Mouse (Mus musculus): ENCODE data around the gene Taar3.

The Taar3 gene

GRCm38 (mm10) chr10:23949508-23950005 lies at the start of gene Taar3:
TSS of gene Taar3 (plus strand) at chr10:23949558.
- peak; percentile 57 for DNase-seq

- DNase-seq, result no peak
Measured at GRCm38 (mm10) chr10:23901119-23901518, 48.2 kb upstream of the Taar3 start.

DNA sequence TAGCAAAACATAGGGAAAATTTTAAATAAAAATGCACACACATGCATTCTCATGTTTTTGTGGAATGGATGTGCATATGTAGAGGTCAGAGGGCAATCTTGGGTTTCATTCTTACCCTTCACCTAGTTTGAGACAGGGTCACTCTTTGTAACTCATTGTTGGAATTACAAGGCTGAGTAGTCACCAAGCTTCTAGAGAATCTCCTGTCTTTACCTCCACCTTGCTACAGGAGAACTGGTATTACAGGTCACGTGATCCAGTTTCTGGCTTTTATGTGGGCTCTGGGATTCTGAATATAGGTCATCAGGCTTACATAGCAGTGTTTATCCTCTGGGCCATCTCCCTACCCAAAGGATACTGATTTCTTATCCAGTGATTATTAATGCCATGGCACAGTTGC lies 43.7 kb upstream of the Taar3 start:
- no peak for DNase-seq

- DNase-seq, result no peak
Measured at GRCm38 (mm10) chr10:23920056-23920455, 29.3 kb upstream of the Taar3 start, which contains the start of gene Taar1. TSS of gene Taar1 (plus strand) at chr10:23920356.

GRCm38 (mm10) chr10:23922468-23922867 lies 26.9 kb upstream of the Taar3 start:
- no peak for DNase-seq

GRCm38 (mm10) chr10:23923941-23924340 lies 25.4 kb upstream of the Taar3 start:
- no peak for DNase-seq

GRCm38 (mm10) chr10:23937613-23938012 lies 11.7 kb upstream of the Taar3 start:
- DNase-seq, result peak; percentile 51

DNA sequence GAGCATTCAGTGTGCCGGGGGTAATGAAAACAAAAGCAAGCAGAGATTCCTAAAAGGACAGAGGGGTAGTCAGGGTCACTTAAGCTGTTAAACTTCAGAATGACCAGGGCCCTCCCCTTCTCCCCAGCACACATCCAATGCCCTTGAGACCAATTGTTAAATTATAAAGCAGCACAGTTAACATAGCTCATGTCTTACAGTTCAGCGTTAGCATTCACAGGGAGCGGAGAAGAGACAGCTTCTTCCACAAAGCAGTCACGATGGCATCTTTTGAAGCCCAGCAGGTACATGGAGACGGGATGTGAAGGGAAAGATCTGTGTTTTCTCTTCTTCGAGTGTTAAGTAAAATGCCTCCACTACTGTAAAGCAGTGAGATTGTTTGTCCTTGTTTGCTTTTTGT lies 11.0 kb upstream of the Taar3 start, which contains the start of gene Taar2:
TSS of gene Taar2 (plus strand) at position 261 of the 400 bp plus-strand sequence.
- no peak for DNase-seq

- no peak for DNase-seq
Measured at GRCm38 (mm10) chr10:23942465-23942864, 6.9 kb upstream of the Taar3 start.

DNA sequence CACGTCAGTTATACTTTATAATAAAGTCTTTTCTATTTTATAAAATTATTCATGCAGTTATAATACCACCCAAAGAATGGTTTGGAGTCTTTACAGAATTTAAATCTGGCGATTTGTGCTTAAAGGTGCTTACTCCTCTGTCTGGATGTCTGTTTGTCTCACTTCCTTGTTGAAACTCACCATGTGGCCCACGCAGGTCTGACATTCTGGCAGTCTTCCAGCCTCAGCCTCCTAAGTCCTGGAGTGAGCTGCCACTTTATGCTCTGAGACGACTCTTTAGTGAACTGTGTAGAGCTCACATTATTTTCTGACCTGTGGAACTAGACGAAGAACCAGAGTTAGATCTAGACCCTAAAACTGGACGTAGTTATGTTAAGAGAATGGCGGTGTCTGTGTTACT lies 1.3 kb upstream of the Taar3 start:
- peak; percentile 43 for DNase-seq

DNA sequence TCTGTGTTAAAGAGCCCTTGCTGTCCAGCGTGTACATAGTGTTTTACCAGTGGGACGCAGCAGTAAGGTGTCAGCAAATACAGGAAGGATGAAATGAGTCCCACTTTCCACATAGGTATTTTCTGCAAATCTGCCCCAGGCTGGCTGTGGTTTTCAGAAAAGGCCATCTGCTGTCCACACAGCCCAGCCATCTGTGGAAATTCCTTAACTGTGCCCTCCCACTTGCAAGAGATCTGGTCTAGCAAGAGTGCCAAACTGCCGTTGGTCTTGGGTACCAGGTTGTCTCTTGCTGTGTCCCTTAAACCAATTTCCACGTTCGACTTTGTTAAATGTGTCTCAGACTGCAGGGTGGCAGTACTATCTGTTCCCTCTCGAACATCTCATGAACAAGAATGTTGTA lies 2.4 kb downstream of the Taar3 start:
- DNase-seq, result peak; percentile 30

DNA sequence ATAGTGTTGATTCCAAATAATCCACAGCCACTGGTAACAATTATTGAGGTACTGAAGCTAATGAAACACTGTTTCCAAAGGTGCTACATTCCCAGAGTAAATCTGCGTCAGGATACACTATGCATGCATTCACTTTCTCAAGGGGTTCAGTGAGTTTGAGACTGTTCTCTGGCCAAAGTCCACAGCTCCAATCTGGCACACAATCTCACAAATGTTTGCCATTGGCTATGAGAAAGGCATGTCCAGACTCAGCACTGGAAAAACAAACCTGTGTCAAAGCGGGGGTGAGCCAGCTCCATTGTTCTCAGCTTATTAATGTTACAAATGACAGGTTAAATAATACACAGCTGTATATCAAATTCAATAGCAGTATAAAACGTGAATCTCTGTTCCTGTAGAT lies 9.7 kb downstream of the Taar3 start:
- DNase-seq, result peak; percentile 64

- DNase-seq, result peak; percentile 68
Measured at GRCm38 (mm10) chr10:23960444-23960915, 11.1 kb downstream of the Taar3 start, which contains the start of gene Taar4. TSS of gene Taar4 (plus strand) at chr10:23960494.

DNA sequence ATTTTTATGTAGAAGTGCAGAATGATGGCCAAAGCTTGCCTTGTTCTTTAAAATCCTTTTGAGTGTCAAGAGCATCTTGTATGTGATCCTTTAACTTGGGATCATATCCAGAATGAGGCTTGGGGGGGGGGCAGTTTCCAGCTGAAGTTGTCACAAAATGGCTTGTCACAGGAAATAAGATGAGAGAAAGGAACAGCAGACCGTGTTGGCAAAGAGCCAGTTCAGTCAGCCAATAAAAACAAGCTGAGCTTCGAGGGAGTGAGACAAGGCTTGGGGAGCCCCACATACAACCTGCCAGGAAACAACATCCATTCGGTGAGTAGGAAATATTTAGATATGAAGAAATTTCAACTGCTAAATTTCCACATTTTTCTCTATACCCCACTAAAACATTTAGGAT lies 14.1 kb downstream of the Taar3 start:
- DNase-seq, result peak; percentile 51

GRCm38 (mm10) chr10:23964921-23965610 lies 15.7 kb downstream of the Taar3 start:
- DNase-seq, result peak; percentile 28

DNA sequence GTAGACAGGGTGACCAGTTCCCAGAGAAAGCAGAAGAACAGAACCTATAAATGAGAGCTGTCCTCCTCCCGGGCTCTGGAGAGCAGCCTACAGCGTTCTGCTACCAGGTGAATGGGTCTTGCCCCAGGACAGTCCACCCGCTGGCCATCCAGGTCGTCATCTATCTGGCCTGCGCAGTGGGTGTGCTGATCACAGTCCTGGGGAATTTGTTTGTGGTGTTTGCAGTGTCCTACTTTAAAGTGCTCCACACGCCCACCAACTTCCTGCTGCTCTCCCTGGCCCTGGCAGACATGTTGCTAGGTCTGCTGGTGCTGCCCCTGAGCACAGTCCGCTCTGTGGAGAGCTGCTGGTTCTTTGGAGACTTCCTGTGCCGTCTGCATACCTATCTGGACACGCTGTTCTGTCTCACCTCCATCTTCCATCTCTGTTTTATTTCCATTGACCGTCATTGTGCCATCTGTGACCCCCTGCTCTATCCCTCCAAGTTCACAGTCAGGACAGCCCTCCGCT lies 21.4 kb downstream of the Taar3 start, which contains the start of gene Taar5:
TSS of gene Taar5 (plus strand) at position 51 of the 510 bp plus-strand sequence.
- peak; percentile 72 for DNase-seq

DNA sequence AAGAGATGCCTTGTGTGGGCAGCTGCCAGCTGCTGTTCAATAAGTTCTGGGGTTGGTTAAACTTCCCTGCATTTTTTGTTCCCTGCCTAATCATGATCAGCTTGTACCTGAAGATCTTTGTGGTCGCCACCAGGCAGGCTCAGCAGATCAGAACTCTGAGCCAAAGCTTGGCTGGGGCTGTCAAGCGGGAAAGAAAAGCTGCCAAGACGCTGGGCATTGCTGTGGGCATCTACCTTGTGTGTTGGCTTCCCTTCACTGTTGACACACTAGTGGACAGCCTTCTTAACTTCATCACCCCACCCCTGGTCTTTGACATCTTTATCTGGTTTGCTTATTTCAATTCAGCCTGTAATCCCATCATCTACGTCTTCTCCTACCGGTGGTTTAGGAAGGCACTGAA lies 21.9 kb downstream of the Taar3 start:
- DNase-seq, result peak; percentile 36

- DNase-seq, result no peak
Measured at GRCm38 (mm10) chr10:23977958-23978357, 28.6 kb downstream of the Taar3 start.

DNA sequence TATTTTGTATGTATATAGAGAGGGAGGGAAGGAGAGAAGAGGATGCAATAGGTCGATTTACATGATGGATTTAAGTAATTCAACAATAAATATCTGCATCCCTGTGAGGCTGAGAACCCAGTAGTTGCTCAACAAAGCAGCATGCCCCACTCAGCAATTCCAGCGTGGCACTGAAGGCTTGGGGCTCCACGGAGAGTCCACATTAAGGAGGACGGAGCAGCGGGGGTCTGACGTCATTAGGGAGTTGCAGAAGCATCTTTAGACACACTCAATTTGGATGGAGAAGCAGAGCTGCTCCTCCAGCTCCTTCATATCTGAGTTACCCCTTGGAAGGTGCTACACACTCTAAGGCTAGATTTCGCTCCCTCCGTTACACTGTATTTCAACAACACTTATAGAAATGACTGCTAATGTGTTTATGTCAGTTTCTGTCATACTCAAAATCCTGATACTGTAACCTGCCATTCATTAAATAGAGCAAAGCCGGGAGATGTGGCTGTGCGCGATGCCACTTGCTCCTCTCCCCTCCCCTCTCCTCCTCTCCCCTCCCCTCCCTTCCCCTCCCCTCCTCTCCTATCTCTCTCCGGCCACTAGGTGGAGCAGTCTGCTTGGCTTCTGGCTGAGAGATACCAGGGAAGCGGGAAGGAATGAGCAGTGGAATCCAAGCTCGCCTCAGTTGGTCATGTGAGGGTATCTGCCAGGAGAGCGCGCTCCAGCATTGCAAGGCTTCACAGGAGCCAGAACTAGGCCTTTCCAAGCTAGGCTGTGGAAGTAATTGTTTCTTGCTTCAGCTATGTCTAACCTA lies 29.7 kb downstream of the Taar3 start:
- DNase-seq, result peak; percentile 95

GRCm38 (mm10) chr10:23985546-23985945 lies 36.2 kb downstream of the Taar3 start, which contains the start of gene Taar6:
TSS of gene Taar6 (minus strand) at chr10:23985646.
- no peak for DNase-seq

DNA sequence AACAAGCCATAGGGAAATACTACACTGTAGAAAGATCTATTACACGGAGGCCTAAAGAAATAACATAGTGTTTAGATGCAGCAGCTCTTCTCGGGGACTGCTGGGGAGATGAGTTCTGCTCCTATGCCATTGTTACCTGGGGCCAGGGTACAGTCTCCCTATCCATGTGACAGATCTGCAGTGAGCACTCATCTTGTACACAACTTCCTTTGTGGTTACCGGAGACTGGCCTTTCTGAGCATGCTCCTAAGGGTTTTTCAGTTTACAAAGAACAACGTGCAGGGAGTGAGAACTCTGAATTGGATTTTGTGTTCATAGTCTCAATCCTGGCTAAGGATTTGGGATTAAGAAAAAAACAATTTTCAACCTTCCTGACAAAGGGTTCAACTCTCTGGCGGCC lies 37.1 kb downstream of the Taar3 start:
- no peak for DNase-seq

DNA sequence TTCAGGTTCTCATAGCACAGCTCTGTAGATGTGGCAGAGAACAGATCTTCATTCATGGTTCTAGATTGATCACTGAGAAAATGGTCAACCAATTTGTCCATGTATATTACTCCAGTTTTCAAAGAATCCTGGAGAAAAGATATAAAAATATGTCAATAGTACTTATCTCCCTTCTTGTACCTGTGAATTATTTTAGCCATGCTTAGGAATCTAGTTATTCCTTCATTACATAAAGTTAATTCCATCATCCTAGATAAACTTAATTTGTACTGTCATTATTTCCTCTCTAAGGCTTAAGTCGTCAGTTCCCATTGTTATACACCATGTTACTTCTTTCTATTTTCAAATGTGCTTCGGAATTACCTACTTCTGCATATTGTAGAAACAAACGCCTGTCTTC lies 44.0 kb downstream of the Taar3 start, which contains the start of gene Taar7a:
TSS of gene Taar7a (minus strand) at position 101 of the 400 bp plus-strand sequence.
- DNase-seq, result no peak

- no peak for DNase-seq
Measured at GRCm38 (mm10) chr10:23999639-24000038, 50.3 kb downstream of the Taar3 start, which contains the start of gene Taar7b. TSS of gene Taar7b (plus strand) at chr10:23999939.
